Mouse (Mus musculus) left cerebral cortex, adult 9 months (tissue): Measurements from ENCODE around the gene Atxn7l3.

ENCODE experiments used
- DNase-seq, 2 experiments: peaks; one replicate each; pipeline ENCODE4 v3.0.0; 2022; ENCODE audit warnings: low spot score in 2 of 2

Atxn7l3 gene

DNA sequence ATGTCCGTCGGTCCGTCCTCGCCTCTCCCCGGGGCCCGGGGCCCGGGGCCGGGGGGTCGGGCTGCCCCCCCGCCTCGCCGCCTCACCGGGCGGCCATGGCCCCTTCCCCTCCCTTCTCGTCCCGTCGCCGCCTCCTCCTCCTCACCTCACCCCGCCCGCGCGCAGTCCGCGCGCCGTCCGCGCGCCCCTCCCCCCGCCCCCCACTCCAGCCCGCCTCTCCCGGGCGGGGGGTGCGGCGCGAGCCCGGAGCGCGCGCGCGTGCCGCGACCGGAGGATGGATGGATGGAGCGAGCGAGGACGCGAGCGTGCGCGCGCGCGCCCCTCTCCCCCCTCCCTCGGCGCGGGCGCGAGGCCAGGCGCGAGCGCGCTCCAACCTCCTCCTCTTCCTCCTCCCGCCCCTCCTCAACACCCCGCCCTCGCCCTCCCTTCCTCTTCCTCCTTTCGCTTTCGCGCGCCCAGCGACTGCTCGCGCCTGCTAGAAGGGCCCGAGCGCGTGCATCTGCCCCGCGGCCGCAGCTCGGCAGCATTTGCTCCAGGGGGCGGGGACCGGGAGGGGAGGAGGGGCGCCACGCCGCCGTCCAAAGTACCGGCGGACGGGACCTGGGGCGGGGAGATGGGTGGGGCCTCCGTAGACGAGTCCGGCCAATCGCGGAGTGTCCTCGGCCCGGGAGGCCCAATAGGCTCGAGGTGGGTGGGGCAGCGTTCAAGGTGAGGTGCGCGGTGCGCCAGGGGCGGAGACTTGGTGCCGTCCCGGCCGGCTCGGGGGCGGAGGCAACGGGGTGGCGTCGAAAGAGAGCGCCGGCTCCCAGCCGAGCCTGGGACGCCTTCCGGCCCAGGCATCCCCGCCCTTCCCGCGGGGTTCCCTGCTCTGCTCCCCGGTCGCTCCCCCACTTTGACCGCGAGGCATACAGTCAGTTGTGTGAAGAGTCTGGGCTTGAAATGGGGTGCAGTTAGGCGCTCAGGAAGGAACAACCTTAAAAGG, at the start of gene Atxn7l3:
Gene Atxn7l3 (minus strand): TSS at position 141 of the 982 bp plus-strand sequence.
- DNase-seq: peak; percentile 97 to 98

DNA sequence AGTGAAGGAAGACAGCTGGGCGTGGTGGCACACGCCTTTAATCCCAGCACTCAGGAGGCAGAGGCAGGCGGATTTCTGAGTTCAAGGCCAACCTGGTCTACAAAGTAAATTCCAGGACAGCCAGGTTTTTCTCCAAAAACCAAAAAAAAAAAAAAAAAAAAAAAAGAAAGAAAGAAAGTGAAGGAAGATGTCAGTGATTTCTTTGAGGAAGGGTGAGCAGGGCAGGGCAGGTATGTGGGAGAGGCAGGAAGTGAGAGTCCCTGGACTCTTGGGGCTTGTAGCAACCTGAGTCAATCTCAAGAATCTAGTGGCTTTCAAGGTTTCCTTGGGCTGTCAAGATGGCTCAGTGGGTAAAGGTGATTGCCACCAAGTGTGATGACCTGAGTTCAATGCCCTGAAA, 48.0 kb upstream of the Atxn7l3 start:
- DNase-seq: no peak

DNA sequence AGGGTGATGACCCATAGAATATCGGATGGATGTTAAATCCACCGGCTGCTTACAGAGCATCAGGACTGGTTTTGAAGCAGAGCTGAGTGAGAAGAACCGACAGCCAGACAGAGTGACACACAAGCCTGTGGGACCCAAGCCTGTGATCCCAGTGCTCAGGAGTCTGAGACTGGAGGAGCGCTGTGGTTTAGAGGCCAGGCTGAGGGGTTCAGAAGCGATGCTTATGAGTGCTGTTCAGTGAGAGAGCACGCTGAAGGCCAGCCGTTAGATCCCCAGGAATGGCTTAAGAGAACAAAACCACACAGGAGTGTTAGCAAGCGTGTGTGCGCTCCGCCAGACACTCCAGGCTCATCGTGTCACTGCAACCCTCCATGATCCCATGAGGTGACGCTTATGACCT, 46.3 kb upstream of the Atxn7l3 start:
- no peak for DNase-seq

DNA sequence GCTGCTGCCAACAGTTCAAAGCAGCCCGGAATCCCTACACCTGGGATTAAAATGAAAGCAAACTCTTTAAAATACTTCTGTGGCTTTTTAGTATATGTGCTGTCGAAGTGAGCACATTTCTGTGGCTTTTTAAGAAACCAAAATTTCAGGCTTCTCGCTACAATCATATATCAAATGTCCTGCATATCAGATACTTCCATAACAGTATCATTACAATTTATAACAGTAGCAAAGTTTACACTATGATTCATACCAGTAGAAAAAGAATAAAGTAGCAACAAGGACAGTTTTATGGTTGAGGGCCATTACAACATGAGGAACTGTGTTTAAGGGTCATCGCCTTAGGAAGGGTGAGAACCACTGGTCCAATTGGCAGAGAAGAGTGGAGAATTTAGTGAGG, 44.7 kb upstream of the Atxn7l3 start:
- no peak for DNase-seq

DNA sequence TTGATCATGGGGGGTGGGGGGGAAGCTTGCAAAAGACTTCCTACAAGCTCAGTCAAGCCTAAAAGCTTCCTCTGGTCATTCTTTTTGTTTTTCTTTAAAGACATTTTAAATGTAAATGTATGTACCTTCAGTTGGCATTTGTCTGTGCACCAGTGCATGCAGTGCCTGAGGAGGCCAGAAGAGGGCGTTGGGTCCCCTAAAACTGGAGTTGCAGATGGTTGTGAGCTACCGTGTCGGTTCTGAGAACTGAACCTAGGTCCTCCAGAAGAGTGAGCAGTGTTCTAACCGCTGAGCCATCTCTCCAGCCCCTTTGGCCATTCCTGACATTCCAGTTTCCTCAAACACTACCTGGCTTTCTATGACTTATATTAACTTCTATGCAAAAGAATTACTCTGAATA, 43.2 kb upstream of the Atxn7l3 start:
- DNase-seq: no peak

DNA sequence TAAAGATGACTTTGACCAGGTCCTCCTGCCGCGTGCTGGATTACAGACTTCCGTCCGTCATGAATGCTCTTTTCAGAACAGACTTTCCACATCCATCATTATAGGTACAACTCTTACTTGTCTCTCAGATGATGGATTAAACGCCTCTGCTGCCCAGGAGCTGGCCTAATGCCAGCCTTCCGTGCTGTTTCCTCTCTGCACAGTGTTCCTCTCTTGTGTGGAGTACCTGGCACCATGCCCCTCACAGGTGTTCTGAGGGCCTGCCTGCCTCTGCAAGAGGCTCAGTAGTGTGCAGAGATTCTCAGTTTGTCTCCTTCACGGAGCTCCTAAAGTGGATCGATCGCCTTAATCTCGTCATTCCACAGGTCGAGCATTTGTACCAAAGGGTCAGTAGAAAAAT, 42.8 kb upstream of the Atxn7l3 start:
- DNase-seq: no peak

DNA sequence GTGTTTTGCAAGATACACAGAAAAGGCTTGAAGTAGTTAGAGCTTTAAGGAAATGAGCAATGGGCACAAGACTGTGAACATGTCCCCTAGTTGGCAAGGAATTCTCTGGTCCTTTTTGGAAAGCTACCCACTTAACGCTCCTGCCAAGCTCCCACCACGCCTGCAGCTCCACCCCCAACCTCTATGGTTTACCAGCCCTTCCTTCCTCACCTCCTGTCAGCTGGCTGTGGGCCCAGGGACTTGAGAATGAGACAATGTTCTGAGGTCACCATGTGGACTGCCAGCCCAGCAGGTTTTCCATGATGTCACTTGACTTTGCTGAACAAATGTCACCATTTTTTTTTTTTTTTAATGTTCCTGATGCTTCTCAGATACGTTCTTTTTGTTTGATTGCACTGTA, 42.1 kb upstream of the Atxn7l3 start:
- peak in 1 of 2 experiments; percentile 61 for DNase-seq

DNA sequence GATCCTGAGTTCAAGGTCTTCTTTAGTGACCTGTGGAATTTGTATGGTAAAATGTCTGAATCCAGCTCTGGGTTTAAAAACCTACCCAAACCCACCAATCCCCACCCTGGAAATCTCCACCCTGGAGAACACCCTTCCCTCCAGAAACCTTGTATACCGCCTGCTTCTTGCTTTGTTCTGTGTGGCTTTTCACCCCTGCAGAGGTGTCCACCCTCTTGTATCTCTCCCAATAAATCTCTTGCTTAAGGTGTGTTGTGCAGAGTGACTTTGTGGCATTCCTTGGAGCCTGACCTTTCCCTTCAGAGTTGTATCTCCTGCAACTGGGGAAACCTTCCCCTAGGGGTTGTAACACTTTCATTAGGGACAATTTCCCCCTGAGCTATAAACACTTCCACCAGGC, 41.5 kb upstream of the Atxn7l3 start:
- DNase-seq: no peak

DNA sequence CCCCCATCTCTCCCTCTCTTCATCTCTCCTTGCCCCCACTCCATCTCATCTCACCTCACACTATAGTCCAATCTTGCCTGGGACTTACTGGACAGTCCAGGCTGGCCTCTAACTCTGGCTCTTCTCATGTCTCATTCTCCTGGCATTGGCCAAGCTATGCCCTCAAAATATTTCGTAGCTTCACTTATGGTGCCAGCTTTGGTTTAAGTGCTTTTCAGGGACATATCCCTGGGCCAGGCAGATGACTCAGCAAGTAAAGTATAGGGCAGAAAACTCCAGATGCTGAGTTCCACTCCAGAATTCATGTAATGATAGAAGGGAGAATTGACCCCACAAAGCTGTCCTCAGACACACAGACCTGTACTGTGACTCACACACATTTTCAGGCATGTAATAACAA, 39.8 kb upstream of the Atxn7l3 start:
- no peak for DNase-seq

DNA sequence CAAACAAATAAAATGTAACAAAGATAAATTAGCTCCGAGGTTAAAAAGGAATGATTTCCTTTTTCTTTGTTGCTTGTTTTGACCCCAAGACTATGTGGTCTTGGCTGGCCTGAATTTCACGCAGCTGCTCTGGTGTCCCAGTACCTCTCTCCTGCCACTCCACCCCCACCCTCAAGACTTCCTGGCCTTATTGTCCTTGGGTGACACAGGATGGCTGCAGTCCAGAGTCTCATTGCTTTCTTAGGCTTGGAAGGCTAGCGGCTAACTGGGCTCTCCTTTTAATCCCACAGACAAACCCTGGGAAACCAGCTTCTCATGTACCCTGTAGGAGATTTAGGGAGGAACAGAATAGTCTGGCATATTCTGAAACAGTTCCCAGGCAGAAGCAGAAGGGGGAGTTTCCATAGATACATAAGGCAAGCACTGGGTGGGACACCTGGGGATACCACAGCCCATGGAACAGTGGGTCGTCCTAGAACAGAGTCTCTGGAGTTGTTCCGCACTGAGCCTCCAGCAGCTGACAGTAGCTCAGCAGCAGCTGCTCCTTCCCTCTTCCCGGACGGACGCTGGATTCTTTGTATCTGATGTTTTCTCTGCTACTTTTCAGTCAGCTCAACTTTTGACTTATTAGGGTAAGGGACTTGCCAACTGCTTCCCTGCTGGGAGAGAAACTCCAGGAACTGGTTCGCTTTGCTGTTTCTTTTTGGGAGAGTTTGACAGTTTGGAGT, 38.7 kb upstream of the Atxn7l3 start:
- no peak for DNase-seq

DNA sequence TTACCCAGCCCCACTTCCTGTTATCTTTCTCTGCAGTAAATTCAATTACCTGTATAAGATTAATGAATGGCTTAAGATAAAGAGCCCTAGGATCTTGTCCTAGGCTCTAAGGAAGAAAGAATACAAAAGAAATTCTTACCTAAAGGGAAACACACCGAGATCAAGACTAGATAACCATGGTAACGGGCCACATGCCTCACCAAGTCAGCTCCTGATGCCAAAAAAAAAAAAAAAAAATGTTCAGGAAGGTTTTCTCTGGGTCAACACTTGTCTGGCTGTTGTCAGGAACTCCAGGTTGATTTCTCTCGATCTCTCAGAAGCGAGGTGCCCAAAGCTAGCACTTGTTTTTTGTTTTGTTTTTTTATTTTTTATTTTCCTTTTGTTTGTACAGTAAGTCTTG, 37.6 kb upstream of the Atxn7l3 start:
- no peak for DNase-seq

DNA sequence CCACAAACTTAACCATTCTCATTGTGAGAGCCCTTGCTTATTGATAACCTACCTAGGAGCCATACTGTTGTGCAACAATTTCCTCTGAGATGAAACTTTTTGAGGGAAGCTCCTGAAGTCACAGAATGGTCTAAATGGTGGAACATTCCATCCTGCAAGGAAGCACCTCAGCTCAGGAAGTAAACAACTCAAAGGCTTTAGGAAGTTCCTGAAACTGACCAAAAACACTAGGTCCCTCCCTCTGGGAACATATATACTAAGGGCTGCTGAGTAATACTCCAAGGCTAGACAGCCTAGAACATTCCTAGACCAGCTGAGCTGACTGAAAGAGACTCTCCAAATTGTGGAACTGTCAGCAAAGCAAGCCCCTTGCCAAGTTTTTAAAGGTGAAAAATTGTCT, 36.6 kb upstream of the Atxn7l3 start:
- no peak for DNase-seq

DNA sequence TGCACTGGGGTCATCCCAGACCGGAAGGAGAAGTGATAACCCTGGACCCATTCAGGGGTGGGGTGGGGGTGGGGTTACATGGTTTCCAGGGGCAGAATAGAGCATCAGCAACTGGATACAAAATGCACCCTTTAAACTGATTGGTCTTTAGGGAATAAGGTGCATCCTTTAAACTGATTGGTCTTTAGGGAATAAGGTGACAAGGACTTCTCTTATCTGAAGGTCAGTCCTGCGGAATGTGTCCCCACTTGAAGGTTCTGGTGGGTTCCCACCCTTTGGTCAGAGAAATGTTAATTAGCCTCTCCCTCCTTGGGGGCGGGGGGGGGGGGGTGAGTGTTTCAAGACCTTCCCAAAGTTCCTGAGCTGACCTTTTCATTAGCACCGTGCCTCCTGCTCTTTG, 35.4 kb upstream of the Atxn7l3 start:
- no peak for DNase-seq

DNA sequence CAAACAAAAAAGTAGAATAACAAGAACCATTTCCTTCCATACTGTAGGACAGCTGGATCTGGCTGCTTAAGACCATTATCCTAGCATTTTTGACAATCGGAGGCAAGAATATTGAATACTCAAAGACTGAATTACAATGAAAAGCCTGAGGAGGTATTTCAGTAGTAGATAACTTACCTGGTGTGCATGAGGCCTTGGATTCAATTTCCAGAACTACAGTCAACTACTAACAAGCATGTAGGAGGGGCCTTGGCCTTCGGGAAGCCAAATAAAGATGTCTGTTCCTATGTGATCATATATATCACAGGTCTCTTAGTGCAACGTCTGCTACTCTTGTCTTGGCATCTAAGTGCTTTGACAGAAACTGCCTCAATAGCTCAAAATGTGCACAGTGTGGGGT, 33.6 kb upstream of the Atxn7l3 start:
- no peak for DNase-seq

DNA sequence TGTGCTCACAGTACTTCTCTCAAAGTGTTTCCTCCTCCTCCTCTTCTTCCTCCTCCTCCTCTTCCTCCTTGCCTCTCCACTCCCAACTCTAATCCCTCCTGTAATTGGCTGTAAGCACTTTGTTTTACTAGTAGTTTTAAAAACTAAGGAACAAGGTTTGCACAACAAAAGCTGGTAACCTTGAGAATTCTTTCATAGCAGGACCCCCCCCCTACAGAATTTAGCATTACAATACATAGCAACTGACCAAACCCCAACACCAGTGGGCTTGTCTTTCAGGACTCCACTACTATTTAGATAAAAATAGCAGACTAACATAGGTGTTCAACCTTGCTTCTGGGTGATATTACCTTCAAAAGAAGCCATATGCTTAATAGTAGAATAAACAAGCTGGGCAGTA, 33.1 kb upstream of the Atxn7l3 start:
- no peak for DNase-seq

DNA sequence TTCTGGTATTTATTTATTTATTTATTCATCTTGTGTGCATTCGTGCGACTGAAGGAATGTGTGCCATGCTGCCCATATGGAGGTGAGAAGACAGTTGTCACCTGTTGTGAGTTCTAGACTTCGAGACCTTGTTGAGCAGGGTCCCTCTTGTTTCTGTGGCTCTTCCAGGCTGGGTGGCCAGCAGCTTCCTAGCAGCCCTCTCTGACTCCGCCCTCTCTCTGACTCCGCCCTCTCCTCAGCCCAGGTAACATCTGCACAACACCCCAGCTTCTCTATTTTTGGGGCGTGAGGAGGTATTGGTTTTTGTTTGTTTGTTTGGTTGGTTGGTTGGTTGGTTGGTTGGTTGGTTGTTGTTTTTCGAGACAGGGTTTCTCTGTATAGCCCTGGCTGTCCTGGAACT, 31.4 kb upstream of the Atxn7l3 start:
- DNase-seq: no peak

DNA sequence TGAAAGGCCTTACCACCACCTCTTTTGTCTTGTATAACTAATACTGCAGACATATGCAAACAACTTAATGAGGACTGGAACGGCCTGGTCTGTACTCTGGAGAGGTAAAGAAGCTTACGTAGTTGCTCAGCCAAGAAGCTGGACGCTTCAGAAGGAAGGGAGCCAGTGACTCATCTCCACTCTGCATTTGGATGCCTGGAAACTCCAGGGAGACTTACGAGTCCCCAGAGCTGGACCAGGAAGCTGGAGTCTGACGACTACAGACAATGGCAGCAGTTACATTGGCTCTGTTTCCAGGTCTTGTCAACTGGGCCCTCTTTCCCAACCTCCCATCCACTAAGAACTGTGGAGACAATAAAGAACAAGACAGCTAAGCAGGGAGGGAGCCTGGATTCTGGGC, 30.8 kb upstream of the Atxn7l3 start:
- no peak for DNase-seq

DNA sequence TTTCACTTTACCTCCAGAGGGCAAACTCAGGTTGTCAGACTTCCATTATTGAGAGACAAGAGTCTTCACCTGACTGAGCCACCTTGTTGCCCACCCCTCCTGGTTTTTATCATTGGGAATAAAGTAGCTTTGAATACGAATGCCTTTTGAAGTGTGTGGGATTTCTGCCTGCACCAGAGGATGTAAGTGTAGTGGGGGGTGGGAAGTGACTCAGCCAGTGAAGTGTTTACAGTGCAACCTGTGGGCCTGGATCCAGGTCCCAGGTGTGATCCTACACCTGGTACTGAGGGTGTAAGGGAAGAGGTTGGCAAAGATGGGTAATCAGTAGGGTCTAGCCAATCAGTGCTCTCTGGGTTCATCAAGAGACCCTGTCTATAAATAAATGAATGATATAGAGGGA, 27.1 kb upstream of the Atxn7l3 start:
- no peak for DNase-seq

DNA sequence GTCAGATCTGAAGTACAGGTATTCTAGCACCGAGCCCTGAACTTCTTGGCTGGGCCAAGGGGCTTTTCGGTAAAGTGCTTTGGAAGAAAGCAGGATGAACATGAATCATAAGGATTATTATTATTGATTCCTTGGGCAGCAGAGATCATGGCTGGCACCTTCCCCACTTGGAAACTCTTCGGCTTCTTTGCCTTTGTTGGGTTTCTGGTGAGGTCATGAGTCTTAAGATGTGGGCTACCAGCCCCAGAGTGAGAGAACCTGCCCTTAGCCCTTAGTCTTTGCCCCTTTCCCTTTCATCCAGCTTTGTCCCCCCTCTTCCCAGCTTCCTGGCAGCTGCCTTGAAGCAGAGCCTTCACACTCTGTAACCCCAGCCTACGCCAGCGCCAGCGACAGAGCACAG, 25.5 kb upstream of the Atxn7l3 start:
- no peak for DNase-seq

DNA sequence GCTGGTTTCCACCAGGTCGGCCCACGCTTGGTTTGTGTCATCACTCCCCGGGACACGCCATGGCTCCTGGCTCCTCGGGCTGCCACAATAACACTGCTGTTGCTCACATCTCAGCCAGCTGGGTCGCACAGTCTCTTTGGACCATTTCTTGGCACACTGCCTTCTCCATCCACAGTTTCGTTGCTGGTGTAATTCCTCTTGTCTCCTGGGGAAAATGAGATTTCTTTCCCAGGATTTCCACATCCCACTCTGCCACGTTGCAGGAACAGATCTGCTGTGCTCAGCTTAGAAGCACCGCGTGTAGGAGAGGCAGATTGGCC, 24.2 kb upstream of the Atxn7l3 start:
- DNase-seq: peak in 1 of 2 experiments; percentile 84

DNA sequence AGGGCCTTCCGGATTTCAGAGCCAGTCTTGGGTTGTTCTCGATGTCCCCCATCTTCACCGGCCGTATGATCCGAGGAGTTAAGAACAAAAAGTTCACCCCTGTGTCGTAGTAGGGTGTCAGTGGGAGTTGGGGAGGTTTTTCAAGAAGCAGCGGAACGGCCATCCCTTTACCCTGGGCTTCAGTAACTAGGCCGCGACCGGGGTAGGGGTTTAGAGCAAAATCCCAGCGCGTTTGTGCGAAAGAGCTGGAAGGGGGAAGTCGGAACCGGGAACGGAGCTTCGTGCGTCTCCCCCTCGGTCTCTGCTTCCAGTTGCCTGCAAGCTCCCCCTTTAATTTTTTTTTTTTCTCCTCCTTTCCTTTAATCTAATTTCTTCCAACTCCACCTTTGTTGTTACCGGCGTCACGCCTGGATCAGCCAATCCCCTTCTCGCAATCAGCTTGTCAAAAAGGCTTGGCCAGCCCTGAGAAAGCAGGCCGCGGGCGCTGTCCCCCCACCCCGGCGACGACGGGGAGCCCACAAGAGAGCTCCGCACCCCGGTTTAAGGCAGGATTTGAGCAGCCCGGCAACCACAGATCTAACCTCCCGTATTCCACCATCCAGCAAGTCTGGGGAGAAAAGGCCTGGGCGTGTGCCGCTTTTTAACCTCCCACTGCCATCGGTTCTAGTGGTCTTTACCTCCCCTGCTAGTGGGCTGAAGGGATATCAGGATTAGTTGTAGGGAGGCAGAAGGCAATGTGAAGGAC, 23.7 kb upstream of the Atxn7l3 start:
- DNase-seq: peak; percentile 84 to 92

DNA sequence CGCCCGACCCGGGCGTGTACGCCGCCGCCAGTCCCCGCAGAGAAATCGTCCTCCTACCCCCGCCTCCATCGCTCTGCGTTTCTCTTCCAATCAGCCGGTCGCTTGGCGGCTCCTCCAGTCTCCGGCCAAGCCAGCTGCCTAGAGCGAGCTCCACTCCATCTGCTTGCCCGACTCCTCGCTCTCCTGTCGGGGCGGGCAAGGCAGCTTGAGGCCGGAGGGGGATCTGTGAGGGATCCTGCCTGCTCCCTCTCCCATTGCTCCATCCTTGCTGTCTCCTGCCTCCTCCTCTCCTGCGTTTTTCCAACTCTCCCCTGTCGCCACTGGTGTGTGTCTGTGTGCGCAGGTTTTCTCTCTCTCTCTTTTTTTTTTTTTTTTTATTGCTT, 23.0 kb upstream of the Atxn7l3 start, which contains the start of gene Ubtf:
Gene Ubtf (minus strand): TSS at position 333 of the 383 bp plus-strand sequence.
- DNase-seq: peak in 1 of 2 experiments; percentile 85
